Mouse (Mus musculus): ENCODE measurements at regions not wholly inside any gene's neighbourhood (a gene's known extent, or its start where the extent isn't known, plus 50 kb on each side); places are given as distances from the start of the nearest gene placed in this dataset.

GRCm38 (mm10) chr2:78274122-78274521 is 327.9 kb upstream of the Cwc22 start:
- TF ChIP-seq POLR2A (IDR thresholded peaks at IDR 0.05; ENCODE audit: low read depth, low read length) (no peak), CTCF (IDR thresholded peaks at IDR 0.05; ENCODE audit: extremely low read depth, insufficient read depth, insufficient read length, insufficient replicate concordance) (no peak)

Measured in spleen, adult 2 months (tissue).